Mouse (Mus musculus) brown adipose tissue, adult 24 weeks (tissue): ENCODE measurements around the gene Snai1. TPM values are rescaled to one million over a fixed set of nuclear protein-coding genes. Genes with fewer than 3 reads are reported as not detected.

Source experiments
- H3K27ac ChIP-seq: fragments of 200-500 bp; replicated peaks from 2 replicates; pipeline ENCODE4 v1.5.1; 2012; ENCODE audit warnings: low read depth, mild to moderate bottlenecking, low read length
- H3K4me1 ChIP-seq: fragments of 200-500 bp; 2 replicates; pipeline ENCODE4 v1.6.1; 2012; ENCODE audit warnings: low read length, mixed read lengths; ENCODE audit not compliant: control insufficient read depth, insufficient read depth, insufficient read length
- H3K4me3 ChIP-seq: fragments of 200-500 bp; 2 replicates; pipeline ENCODE4 v1.5.1; 2012; ENCODE audit warnings: low read depth, mild to moderate bottlenecking, low read length, moderate library complexity; ENCODE audit not compliant: insufficient read depth
- polyA plus RNA-seq: library from polyadenylated mRNA; stranded (reverse); fragments of >200 nt; gene quantifications from 2 replicates; pipeline ENCODE4 v1.2.4, GENCODE M21; 2012; ENCODE audit not compliant: missing spikeins, insufficient read depth, insufficient read length

The Snai1 gene
- polyA plus RNA-seq, 1 experiment, result not detected

GRCm38 (mm10) chr2:167555766-167556165, 17.8 kb downstream of the Snai1 start:
- no peak overlapping the region for H3K27ac ChIP-seq
- H3K4me3 ChIP-seq, result no peak overlapping the region
- no peaks in the 10 kb centered on the region for H3K4me1 ChIP-seq

- Histone ChIP-seq H3K4me3 (no peak overlapping the region), H3K27ac (no peak overlapping the region), H3K4me1 (no peaks in the 10 kb centered on the region)
Observed at GRCm38 (mm10) chr2:167559413-167559812, 21.4 kb downstream of the Snai1 start.

- Histone ChIP-seq H3K4me1 (no peaks in the 10 kb centered on the region; the same call in 1 of the 2 replicates), H3K27ac (no peak overlapping the region), H3K4me3 (no peak overlapping the region)
Observed at GRCm38 (mm10) chr2:167562101-167562500, 24.1 kb downstream of the Snai1 start.

DNA sequence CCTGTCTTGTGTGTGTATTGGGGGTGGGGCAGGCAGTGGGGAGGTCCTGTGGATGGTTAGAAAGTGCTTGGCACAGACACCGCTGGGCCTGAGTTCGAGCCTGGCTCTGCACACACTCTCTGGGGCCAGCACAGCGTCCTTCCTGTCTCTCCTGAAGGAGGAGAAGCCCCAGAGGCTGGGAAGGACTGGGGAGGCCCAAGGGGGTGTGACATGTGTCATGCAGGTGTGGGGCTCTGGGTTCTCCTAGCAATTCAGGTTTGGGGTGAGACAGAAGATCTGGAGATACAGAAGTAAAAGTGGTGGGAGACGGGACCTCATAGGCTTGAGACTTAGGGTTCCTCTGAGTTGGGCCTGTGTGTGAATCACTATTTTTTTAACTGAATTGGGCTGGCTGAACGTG, 25.0 kb downstream of the Snai1 start:
- H3K4me3 ChIP-seq, result no peak overlapping the region
- H3K4me1 ChIP-seq, result peaks cover 7% of the 10 kb centered on the region; the same call in 1 of the 2 replicates
- H3K27ac ChIP-seq, result no peak overlapping the region

- H3K27ac ChIP-seq, result no peak overlapping the region
- H3K4me3 ChIP-seq, result no peak overlapping the region
- peaks cover 8% of the 10 kb centered on the region; the same call in 1 of the 2 replicates for H3K4me1 ChIP-seq
Observed at GRCm38 (mm10) chr2:167563703-167564102, 25.7 kb downstream of the Snai1 start.

DNA sequence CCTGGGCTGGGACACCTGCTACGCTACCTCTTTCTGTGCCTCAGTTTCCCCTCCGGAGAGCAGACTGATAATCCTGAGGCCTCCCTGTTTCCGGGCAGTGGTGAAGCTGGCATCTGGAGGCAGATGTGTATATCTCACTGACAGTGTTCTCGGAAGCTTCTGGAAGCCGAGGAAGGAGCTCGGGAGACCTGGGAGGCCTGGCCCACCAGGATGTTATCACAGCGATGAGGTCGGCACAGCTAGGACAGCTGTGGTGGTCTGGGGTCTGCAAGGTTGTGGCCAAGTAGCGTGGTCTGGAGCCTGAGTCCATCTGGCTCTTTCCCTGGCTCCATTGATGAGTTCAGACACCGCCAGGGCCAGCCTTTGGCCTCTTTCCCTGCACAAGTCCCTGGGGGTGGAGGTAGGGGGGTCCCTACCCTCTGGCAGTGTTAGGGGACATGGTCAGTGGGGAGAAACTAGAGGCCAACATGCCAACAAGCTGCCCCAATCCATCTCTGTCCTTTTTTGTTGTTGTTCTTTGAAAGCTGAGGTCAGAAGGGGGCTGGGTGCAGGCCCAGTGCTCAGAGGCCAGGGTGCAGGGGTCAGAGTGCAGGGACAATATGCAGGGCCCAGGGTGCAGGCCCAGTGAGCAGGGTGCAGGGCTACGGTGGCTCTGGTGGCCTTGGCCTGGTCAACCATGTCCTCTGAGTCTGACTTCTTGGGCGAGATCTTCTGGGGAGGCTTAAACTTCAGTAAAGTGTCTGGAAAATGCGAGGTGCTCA, 26.7 kb downstream of the Snai1 start:
- Histone ChIP-seq H3K4me1 (peaks cover 8% of the 10 kb centered on the region; the same call in 1 of the 2 replicates), H3K4me3 (no peak overlapping the region), H3K27ac (no peak overlapping the region)

DNA sequence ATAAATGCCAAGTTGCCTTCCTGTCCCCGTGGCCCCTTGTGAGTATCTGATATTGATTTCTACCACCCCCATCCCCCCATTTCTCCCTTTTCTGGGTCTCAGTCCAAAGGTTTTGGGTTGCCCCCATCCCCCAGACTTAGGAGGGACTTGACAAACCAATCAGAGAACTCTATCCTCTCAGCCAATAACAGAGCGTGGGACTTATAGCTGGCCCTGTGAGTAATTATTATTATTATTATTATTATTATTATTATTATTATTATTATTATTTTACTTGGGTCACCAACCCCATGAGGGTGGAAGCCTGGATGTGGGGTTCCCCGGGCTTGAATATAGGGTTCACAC, 27.3 kb downstream of the Snai1 start:
- 0 out of 2 replicates have a peak overlapping the region, but pooled peaks have one; percentile 38 for H3K4me3 ChIP-seq
- H3K27ac ChIP-seq, result no peak overlapping the region
- peaks cover 10% of the 10 kb centered on the region; the same call in 1 of the 2 replicates for H3K4me1 ChIP-seq

DNA sequence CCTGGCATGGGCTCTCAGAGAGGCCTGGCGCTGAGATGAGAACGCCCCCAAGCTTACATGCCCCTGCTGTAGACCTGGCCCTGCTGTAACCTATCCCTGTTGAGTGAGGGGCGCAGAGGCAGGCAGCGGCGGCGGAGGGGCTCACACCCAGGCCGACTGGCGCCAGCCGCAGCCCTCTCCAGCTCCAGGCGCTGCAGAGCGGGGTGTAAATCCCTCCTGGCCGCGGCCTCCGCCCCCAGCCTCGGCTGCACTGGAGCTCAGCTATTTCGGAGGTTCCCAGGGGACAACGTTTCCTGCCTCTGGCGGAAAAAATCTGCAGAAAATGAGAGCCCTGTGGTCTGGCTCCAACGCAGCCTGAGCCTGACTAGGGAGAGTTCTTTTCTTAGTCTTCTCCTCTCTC, 27.7 kb downstream of the Snai1 start:
- Histone ChIP-seq H3K4me3 (peak overlapping the region; percentile 38), H3K4me1 (peaks cover 14% of the 10 kb centered on the region), H3K27ac (peak overlapping the region; percentile 56)

GRCm38 (mm10) chr2:167568112-167568511, 30.1 kb downstream of the Snai1 start:
- peaks cover 23% of the 10 kb centered on the region for H3K4me1 ChIP-seq
- no peak overlapping the region for H3K27ac ChIP-seq
- H3K4me3 ChIP-seq, result no peak overlapping the region

DNA sequence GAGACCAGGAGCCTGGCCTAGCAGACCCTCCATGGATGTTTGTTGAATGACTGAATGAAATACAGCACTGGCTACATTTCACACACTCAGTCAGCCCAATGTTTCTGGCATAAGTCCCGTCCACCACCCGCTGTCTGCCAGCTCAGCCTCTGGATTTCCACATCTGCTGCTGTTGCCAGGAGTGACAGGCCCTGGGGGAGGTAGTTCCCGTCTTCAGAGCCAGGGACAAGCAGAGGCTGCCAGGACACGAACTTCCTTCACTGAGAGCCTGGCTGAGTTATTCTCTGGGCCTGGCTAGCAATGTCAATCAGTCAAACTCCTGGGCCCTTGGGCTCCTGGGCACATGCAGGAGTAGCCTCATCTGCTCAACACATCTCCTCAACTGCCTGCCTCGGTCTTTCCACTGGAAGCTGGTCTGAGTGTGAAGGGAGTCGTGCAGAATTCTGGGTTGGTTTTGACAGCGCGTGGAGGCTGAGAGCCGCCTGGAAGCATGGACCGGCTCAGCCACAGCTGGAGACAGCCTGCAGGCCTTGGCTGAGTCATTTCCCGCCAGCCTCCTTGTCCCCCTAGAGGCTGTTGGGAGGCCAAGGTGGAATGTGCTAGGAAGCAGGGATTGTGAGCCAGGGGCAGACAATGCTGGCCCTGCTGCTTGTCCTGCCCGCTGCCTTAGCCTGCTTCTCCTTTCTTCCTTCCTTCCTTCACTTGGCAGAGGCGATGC, 32.1 kb downstream of the Snai1 start:
- Histone ChIP-seq H3K4me1 (peaks cover 23% of the 10 kb centered on the region), H3K27ac (peak overlapping the region; percentile 54), H3K4me3 (no peak overlapping the region)

DNA sequence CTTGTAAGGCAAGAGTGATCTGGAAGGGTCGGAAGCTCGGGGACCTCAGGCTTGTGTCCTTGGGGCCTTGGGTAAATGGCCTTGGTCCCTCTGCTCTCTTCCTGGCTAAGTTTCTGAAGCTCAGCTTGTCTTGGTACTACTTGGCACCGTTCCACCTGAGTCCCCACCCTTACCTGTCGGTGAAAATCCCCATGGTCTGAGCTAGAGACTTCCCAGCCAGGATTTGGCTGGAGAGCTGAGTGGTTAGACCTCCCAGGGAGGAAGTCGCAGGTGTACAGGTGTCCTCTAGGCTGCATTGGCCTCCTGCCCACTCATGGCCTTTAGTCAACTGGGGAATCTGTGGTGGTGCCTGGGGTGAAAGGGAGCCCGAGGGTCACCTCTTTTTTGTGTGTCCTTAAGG, 32.8 kb downstream of the Snai1 start:
- Histone ChIP-seq H3K4me3 (no peak overlapping the region), H3K27ac (peak overlapping the region; percentile 54; the same call in 1 of the 2 replicates), H3K4me1 (peaks cover 23% of the 10 kb centered on the region)

DNA sequence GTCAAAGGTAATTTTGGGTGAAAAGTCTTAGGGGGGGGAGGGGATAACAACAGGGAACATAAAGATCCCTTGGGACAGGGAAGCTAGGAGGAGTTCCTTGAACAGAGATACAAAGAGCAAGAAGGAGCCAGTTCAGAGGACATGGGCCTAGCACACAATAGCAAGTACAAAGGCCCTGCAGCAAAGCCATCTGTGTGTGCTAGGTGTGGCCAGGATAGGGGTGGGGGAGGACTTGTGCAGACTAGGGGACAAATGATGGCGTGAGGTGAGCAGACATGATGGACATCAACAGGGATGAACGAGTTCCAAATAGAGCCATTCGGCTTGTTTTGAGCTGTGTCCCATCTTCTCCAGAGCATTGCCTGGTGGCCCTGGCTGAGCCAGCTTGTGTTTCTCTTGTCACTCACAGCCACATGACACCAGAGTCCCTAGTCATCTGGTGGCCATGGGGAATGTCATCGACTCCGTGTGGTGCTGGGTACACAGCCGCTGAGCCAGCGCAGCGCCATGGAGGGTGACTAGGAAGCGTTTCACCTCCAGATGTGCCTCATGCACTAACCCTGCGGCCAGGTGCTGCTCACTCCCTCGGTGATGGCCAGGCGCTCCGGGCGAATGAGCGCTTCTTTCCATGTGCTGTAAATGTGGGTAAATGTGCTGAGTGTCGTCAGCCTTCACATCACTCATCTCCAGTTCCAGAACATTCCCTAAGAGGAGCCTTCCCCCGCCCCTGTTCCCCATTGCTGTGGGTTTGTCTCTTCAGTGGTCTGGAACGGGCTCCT, 33.6 kb downstream of the Snai1 start:
- Histone ChIP-seq H3K4me3 (no peak overlapping the region), H3K27ac (no peak overlapping the region), H3K4me1 (peaks cover 23% of the 10 kb centered on the region)

DNA sequence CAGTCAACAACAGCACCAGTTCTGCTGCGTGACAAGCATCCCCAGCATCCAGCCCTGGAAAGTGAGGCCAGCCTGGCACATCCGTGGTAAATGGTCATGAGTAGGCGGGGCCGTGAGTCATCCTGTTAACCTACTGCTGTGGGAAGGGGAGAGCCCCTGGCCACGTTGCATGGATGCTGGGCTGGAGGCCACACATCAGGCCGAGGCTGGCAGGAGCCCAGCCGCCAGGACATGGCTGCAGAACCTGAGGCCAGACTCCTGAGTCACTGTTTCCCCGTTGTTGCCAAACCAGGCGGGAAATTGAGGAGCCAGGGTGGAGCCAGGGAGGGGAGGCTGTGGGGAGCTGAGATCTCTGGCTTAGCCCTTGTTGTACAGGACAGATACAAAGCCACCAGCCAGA, 36.8 kb downstream of the Snai1 start:
- Histone ChIP-seq H3K4me1 (peaks cover 20% of the 10 kb centered on the region), H3K27ac (no peak overlapping the region), H3K4me3 (no peak overlapping the region)

DNA sequence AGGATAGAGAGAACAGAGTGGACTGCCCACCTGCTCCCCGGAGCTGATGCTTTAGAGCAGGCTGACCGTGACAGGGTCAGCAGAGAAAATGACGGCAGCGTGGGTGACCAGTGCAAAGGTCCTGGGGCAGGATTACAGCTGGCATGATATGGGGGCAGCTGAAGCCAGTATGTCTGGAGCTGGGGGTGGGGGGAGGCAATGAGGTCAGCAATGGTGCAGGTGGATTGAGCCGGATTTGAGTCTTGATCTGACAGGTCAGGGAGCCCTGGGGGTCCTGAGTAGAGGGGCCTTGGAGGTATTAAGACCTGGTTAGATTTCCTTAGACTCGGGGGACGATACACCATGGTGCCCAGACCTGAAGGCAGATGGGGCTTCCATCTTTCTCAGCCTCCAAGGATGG, 37.6 kb downstream of the Snai1 start:
- Histone ChIP-seq H3K27ac (no peak overlapping the region), H3K4me1 (peaks cover 14% of the 10 kb centered on the region)

GRCm38 (mm10) chr2:167576121-167576620, 38.2 kb downstream of the Snai1 start:
- Histone ChIP-seq H3K4me3 (no peak overlapping the region), H3K27ac (no peak overlapping the region), H3K4me1 (peaks cover 8% of the 10 kb centered on the region)

More for the DNA sequence above, 37.6 kb downstream of the Snai1 start:
- H3K4me3 ChIP-seq, result no peak overlapping the region
